Mouse (Mus musculus) CH12.LX (cell line): Measurements from ENCODE around the gene Sgpl1. TPM values are rescaled to one million over a fixed set of nuclear protein-coding genes. Genes with fewer than 3 reads are reported as not detected.

Experiments
- DNase-seq: peaks from one replicate; pipeline ENCODE4 v3.0.0-alpha.2; 2013; ENCODE audit errors: extremely low read depth
- H3K27ac ChIP-seq: 2 replicates; pipeline ENCODE4 v1.5.1; 2012; ENCODE audit warnings: low read depth, mild to moderate bottlenecking, control low read depth, moderate library complexity; ENCODE audit not compliant: insufficient read depth
- H3K27me3 ChIP-seq: replicated peaks from 2 replicates; pipeline ENCODE3; 2012; ENCODE audit warnings: inconsistent platforms
- H3K36me3 ChIP-seq, 2 experiments: replicated peaks in 1 of 2; 2 replicates each; pipeline versions ENCODE3 to v1.6.1; 2012; ENCODE audit warnings: inconsistent platforms in 1 of 2, low read length in 1 of 2, mild to moderate bottlenecking in 1 of 2, mixed read lengths in 1 of 2, moderate library complexity in 1 of 2; ENCODE audit not compliant: control insufficient read depth in 1 of 2, insufficient read depth in 1 of 2
- H3K4me1 ChIP-seq, 2 experiments: 2 replicates each; pipeline ENCODE4 v1.6.1; 2012; ENCODE audit warnings: inconsistent platforms in 1 of 2, moderate library complexity in 1 of 2; ENCODE audit not compliant: insufficient read depth in 2 of 2, control insufficient read depth in 1 of 2
- H3K4me2 ChIP-seq: 2 replicates; pipeline ENCODE4 v1.6.1; 2012; ENCODE audit warnings: low read depth, mild to moderate bottlenecking, control low read depth; ENCODE audit not compliant: poor library complexity, insufficient read depth, severe bottlenecking
- H3K4me3 ChIP-seq, 3 experiments: fragments of 150-350 bp in 1 of 3; sonication (generic) in 1 of 3; replicated peaks in 1 of 3; 2 replicates each; pipeline versions ENCODE3 to v1.5.1; 2011 to 2012; ENCODE audit warnings: low read depth in 2 of 3, low read length in 2 of 3, mild to moderate bottlenecking in 2 of 3, moderate library complexity in 2 of 3, control low read depth in 1 of 3, improper control_type of control experiment in 1 of 3, inconsistent platforms in 1 of 3, mixed read lengths in 1 of 3; ENCODE audit not compliant: poor library complexity in 1 of 3
- H3K79me2 ChIP-seq: replicated peaks from 2 replicates; pipeline ENCODE4 v1.6.1; 2012; ENCODE audit warnings: mild to moderate bottlenecking, moderate library complexity; ENCODE audit not compliant: control insufficient read depth, poor library complexity, insufficient read depth, severe bottlenecking; ENCODE audit errors: extremely low read depth
- H3K9ac ChIP-seq: 2 replicates; pipeline ENCODE4 v1.6.1; 2012; ENCODE audit warnings: low read depth, mild to moderate bottlenecking, control low read depth, moderate library complexity; ENCODE audit not compliant: insufficient read depth
- H3K9me3 ChIP-seq: replicated peaks from 2 replicates; pipeline ENCODE3; 2012; ENCODE audit warnings: low read length, inconsistent platforms, mixed read lengths
- CHD2 ChIP-seq: IDR thresholded peaks from 2 replicates; pipeline ENCODE4 v1.6.1; 2011; ENCODE audit warnings: low read length, improper control_type of control experiment
- JUND ChIP-seq: conservative IDR thresholded peaks from 2 replicates; pipeline ENCODE4 v1.6.1; 2011; ENCODE audit warnings: low read depth, low read length, improper control_type of control experiment
- MAFK ChIP-seq: IDR thresholded peaks from 2 replicates; pipeline ENCODE4 v1.6.1; 2011; ENCODE audit warnings: low read length, improper control_type of control experiment; ENCODE audit not compliant: insufficient replicate concordance
- MAX ChIP-seq: IDR thresholded peaks from 2 replicates; pipeline ENCODE4 v1.6.1; 2011; ENCODE audit warnings: low read length, improper control_type of control experiment
- MAZ ChIP-seq: IDR thresholded peaks from 2 replicates; pipeline ENCODE4 v1.6.1; 2012; ENCODE audit warnings: low read depth, mild to moderate bottlenecking, inconsistent platforms, low read length, improper control_type of control experiment, moderate library complexity
- RAD21 ChIP-seq: IDR thresholded peaks from 2 replicates; pipeline ENCODE4 v1.6.1; 2011; ENCODE audit warnings: low read depth, mild to moderate bottlenecking, low read length, improper control_type of control experiment, moderate library complexity
- SIN3A ChIP-seq: IDR thresholded peaks from 2 replicates; pipeline ENCODE4 v1.6.1; 2012; ENCODE audit warnings: low read length, improper control_type of control experiment, inconsistent platforms
- USF2 ChIP-seq: conservative IDR thresholded peaks from 2 replicates; pipeline ENCODE4 v1.6.1; 2011; ENCODE audit warnings: low read depth, low read length, improper control_type of control experiment
- ZC3H11A ChIP-seq: IDR thresholded peaks from 2 replicates; pipeline ENCODE4 v1.6.1; 2012; ENCODE audit warnings: low read depth, mild to moderate bottlenecking, inconsistent platforms, low read length, improper control_type of control experiment
- ZKSCAN1 ChIP-seq: IDR thresholded peaks from 2 replicates; pipeline ENCODE4 v1.6.1; 2012; ENCODE audit warnings: low read depth, inconsistent platforms, low read length, improper control_type of control experiment, borderline replicate concordance
- ZNF384 ChIP-seq: IDR thresholded peaks from 2 replicates; pipeline ENCODE4 v1.6.1; 2012; ENCODE audit warnings: low read depth, low read length, improper control_type of control experiment, inconsistent platforms
- dilution Hi-C: fragments of 300-500 bp; cut with MboI; formaldehyde crosslinking; loops from 2 replicates; pipeline ENCODE4 v1.14.3; 2020; ENCODE audit warnings: low sequenced_read_pairs; ENCODE audit not compliant: extremely low pct_unique_long_range_greater_than_20kb, extremely low pct_ligation_motif_present
- in situ Hi-C: fragments of 300-500 bp; cut with MboI; formaldehyde crosslinking; loops from 3 replicates; pipeline ENCODE4 v1.14.3; 2019; ENCODE audit warnings: low sequenced_read_pairs, low pct_ligation_motif_present, low pct_unique_long_range_greater_than_20kb, mixed read lengths
- polyA plus RNA-seq: library from polyadenylated mRNA; unstranded; fragments of >175 nt; gene quantifications from 2 replicates; pipeline ENCODE4 v1.2.1, GENCODE M21; 2012; ENCODE audit warnings: low read depth; ENCODE audit not compliant: insufficient read length
- total RNA-seq, 2 experiments: library from RNA; depleted of rRNA; stranded (reverse); fragments of 300-350 nt in 1 of 2; fragments of >200 nt in 1 of 2; gene quantifications; 2 replicates each; pipeline ENCODE4 v1.2.3; 2012 to 2014

Sgpl1 gene
- total and polyA plus RNA-seq, 3 experiments, result 48.3 to 55.4 (median 52.1) TPM

GRCm38 (mm10) chr10:61158594-61158993, 11.1 kb upstream of the Sgpl1 start:
- Histone ChIP-seq H3K27me3 (no peaks in the 10 kb centered on the region), H3K79me2 (no peaks in the 10 kb centered on the region), H3K9me3 (no peaks in the 10 kb centered on the region), H3K27ac (no peak overlapping the region), H3K4me1 (peaks cover 20 to 27% of the 10 kb centered on the region in 2 experiments), H3K9ac (no peak overlapping the region), H3K4me2 (no peak overlapping the region), H3K36me3 (no peaks in the 10 kb centered on the region), H3K4me3 (no peak overlapping the region)
- in situ Hi-C loops, result no loop called here
- no peak for TF ChIP-seq JUND
- no peak for TF ChIP-seq SIN3A
- no peak for DNase-seq
- dilution Hi-C loops, result no loop called here

GRCm38 (mm10) chr10:61156453-61156852, 8.9 kb upstream of the Sgpl1 start:
- DNase-seq, result no peak
- H3K9me3 ChIP-seq, result no peaks in the 10 kb centered on the region
- no peaks in the 10 kb centered on the region for H3K79me2 ChIP-seq
- TF ChIP-seq RAD21, result no peak
- TF ChIP-seq ZKSCAN1, result no peak
- TF ChIP-seq MAFK, result no peak
- no peak for TF ChIP-seq MAX
- no peak for TF ChIP-seq ZC3H11A
- no peak for TF ChIP-seq CHD2
- TF ChIP-seq USF2, result no peak
- dilution Hi-C loops, result no loop called here
- in situ Hi-C loops, result no loop called here
- peaks cover 11 to 16% of the 10 kb centered on the region in 2 experiments for H3K4me1 ChIP-seq
- no peak overlapping the region for H3K4me2 ChIP-seq
- H3K4me3 ChIP-seq, result no peak overlapping the region
- H3K9ac ChIP-seq, result no peak overlapping the region
- no peaks in the 10 kb centered on the region for H3K36me3 ChIP-seq
- no peaks in the 10 kb centered on the region for H3K27me3 ChIP-seq
- no peak overlapping the region for H3K27ac ChIP-seq

- Histone ChIP-seq H3K4me2 (no peak overlapping the region), H3K4me3 (no peak overlapping the region), H3K9ac (no peak overlapping the region), H3K27me3 (no peaks in the 10 kb centered on the region), H3K27ac (no peak overlapping the region), H3K36me3 (no peaks in the 10 kb centered on the region), H3K4me1 (peaks cover 5 to 12% of the 10 kb centered on the region in 2 experiments), H3K79me2 (no peaks in the 10 kb centered on the region), H3K9me3 (no peaks in the 10 kb centered on the region)
- dilution Hi-C loops (no loop called here), in situ Hi-C loops (no loop called here)
- TF ChIP-seq USF2 (no peak), SIN3A (no peak), ZNF384 (no peak), MAZ (no peak)
- DNase-seq, result no peak
Observed at GRCm38 (mm10) chr10:61155611-61156010, 8.1 kb upstream of the Sgpl1 start.
